Mouse (Mus musculus): ENCODE results near the gene Mrps36. TPM values are rescaled to one million over a fixed set of nuclear protein-coding genes. Genes with fewer than 3 reads are reported as not detected.
A peak's percentile ranks its signal among the peaks of the same experiment; 100 is the strongest.

Gene Mrps36
- polyA plus RNA-seq, 1 experiment: 117 TPM

GRCm38 (mm10) chr13:100775252-100776055, 31.0 kb upstream of the Mrps36 start, which contains the start of gene Cenph:
Cenph (minus strand) TSS chr13:100775899.
- H3K27me3 ChIP-seq (replicated peaks): no peaks in the 10 kb centered on the region
- no peaks in the 10 kb centered on the region for H3K9me3 ChIP-seq
- H3K36me3 ChIP-seq (replicated peaks; ENCODE audit: low read length): peaks cover 42% of the 10 kb centered on the region
- no peak for TF ChIP-seq GATA1 (IDR thresholded peaks at IDR 0.05; ENCODE audit: borderline replicate concordance, low read length)
- peak; percentile 99 for TF ChIP-seq FLI1 (IDR thresholded peaks at IDR 0.05; ENCODE audit: low read length)
- peak within 1 kb of the TSS; percentile 99 for H3K4me3 ChIP-seq (replicated peaks)
- peaks cover 34% of the 10 kb centered on the region for H3K4me1 ChIP-seq

GRCm38 (mm10) chr13:100774704-100775103, 30.2 kb upstream of the Mrps36 start:
- Histone ChIP-seq H3K36me3 (replicated peaks; ENCODE audit: low read length) (peaks cover 43% of the 10 kb centered on the region), H3K4me3 (replicated peaks) (peak overlapping the region; percentile 99), H3K4me1 (peaks cover 34% of the 10 kb centered on the region), H3K9me3 (no peaks in the 10 kb centered on the region), H3K27me3 (replicated peaks) (no peaks in the 10 kb centered on the region)
- TF ChIP-seq FLI1 (IDR thresholded peaks at IDR 0.05; ENCODE audit: low read length) (no peak), GATA1 (IDR thresholded peaks at IDR 0.05; ENCODE audit: borderline replicate concordance, low read length) (no peak)

GRCm38 (mm10) chr13:100755329-100755728, 10.9 kb upstream of the Mrps36 start:
- Histone ChIP-seq H3K36me3 (replicated peaks; ENCODE audit: low read length) (peaks cover 22% of the 10 kb centered on the region), H3K27me3 (replicated peaks) (no peaks in the 10 kb centered on the region)
- TF ChIP-seq FLI1 (IDR thresholded peaks at IDR 0.05; ENCODE audit: low read length) (no peak), GATA1 (IDR thresholded peaks at IDR 0.05; ENCODE audit: borderline replicate concordance, low read length) (no peak)

GRCm38 (mm10) chr13:100754186-100754585, 9.7 kb upstream of the Mrps36 start:
- Histone ChIP-seq H3K4me1 (peaks cover 47% of the 10 kb centered on the region), H3K36me3 (replicated peaks; ENCODE audit: low read length) (peaks cover 11% of the 10 kb centered on the region)
- TF ChIP-seq FLI1 (IDR thresholded peaks at IDR 0.05; ENCODE audit: low read length): no peak
- no peak for TF ChIP-seq GATA1 (IDR thresholded peaks at IDR 0.05; ENCODE audit: borderline replicate concordance, low read length)

More at GRCm38 (mm10) chr13:100755329-100755728, 10.9 kb upstream of the Mrps36 start:
- no peak overlapping the region for H3K4me3 ChIP-seq (replicated peaks)
- H3K9me3 ChIP-seq: peaks cover 6% of the 10 kb centered on the region; the same call in 1 of the 2 replicates
- H3K4me1 ChIP-seq: peaks cover 42% of the 10 kb centered on the region

GRCm38 (mm10) chr13:100753011-100753410, 8.6 kb upstream of the Mrps36 start:
- no peak overlapping the region for H3K4me3 ChIP-seq (replicated peaks)
- peaks cover 47% of the 10 kb centered on the region for H3K4me1 ChIP-seq
- peaks cover 6% of the 10 kb centered on the region; the same call in 1 of the 2 replicates for H3K9me3 ChIP-seq
- no peaks in the 10 kb centered on the region for H3K27me3 ChIP-seq (replicated peaks)
- TF ChIP-seq FLI1 (IDR thresholded peaks at IDR 0.05; ENCODE audit: low read length) (no peak), GATA1 (IDR thresholded peaks at IDR 0.05; ENCODE audit: borderline replicate concordance, low read length) (no peak)
- H3K36me3 ChIP-seq (replicated peaks; ENCODE audit: low read length): peaks cover 4% of the 10 kb centered on the region

More at GRCm38 (mm10) chr13:100754186-100754585, 9.7 kb upstream of the Mrps36 start:
- Histone ChIP-seq H3K9me3 (peaks cover 6% of the 10 kb centered on the region; the same call in 1 of the 2 replicates), H3K27me3 (replicated peaks) (no peaks in the 10 kb centered on the region), H3K4me3 (replicated peaks) (no peak overlapping the region)

GRCm38 (mm10) chr13:100752529-100752928, 8.1 kb upstream of the Mrps36 start:
- H3K27me3 ChIP-seq (replicated peaks): no peaks in the 10 kb centered on the region
- TF ChIP-seq GATA1 (IDR thresholded peaks at IDR 0.05; ENCODE audit: borderline replicate concordance, low read length) (no peak), FLI1 (IDR thresholded peaks at IDR 0.05; ENCODE audit: low read length) (no peak)
- H3K9me3 ChIP-seq: peaks cover 6% of the 10 kb centered on the region; the same call in 1 of the 2 replicates
- H3K4me3 ChIP-seq (replicated peaks): no peak overlapping the region
- H3K36me3 ChIP-seq (replicated peaks; ENCODE audit: low read length): peaks cover 4% of the 10 kb centered on the region
- peaks cover 47% of the 10 kb centered on the region for H3K4me1 ChIP-seq

GRCm38 (mm10) chr13:100751402-100751801, 6.9 kb upstream of the Mrps36 start:
- TF ChIP-seq GATA1 (IDR thresholded peaks at IDR 0.05; ENCODE audit: borderline replicate concordance, low read length) (no peak), FLI1 (IDR thresholded peaks at IDR 0.05; ENCODE audit: low read length) (no peak)
- H3K27me3 ChIP-seq (replicated peaks): no peaks in the 10 kb centered on the region
- H3K4me1 ChIP-seq: peaks cover 51% of the 10 kb centered on the region
- H3K36me3 ChIP-seq (replicated peaks; ENCODE audit: low read length): peaks cover 4% of the 10 kb centered on the region
- no peak overlapping the region for H3K4me3 ChIP-seq (replicated peaks)
- H3K9me3 ChIP-seq: peaks cover 6% of the 10 kb centered on the region; the same call in 1 of the 2 replicates

- Histone ChIP-seq H3K4me1 (peaks cover 45% of the 10 kb centered on the region), H3K36me3 (replicated peaks; ENCODE audit: low read length) (no peaks in the 10 kb centered on the region), H3K27me3 (replicated peaks) (no peaks in the 10 kb centered on the region), H3K4me3 (replicated peaks) (no peak overlapping the region), H3K9me3 (peaks cover under 1% of the 10 kb centered on the region; the same call in 1 of the 2 replicates)
- TF ChIP-seq GATA1 (IDR thresholded peaks at IDR 0.05; ENCODE audit: borderline replicate concordance, low read length) (no peak), FLI1 (IDR thresholded peaks at IDR 0.05; ENCODE audit: low read length) (no peak)
Measured at GRCm38 (mm10) chr13:100750799-100751198, 6.3 kb upstream of the Mrps36 start.

- no peaks in the 10 kb centered on the region for H3K27me3 ChIP-seq (replicated peaks)
- TF ChIP-seq GATA1 (IDR thresholded peaks at IDR 0.05; ENCODE audit: borderline replicate concordance, low read length) (no peak), FLI1 (IDR thresholded peaks at IDR 0.05; ENCODE audit: low read length) (no peak)
- no peak overlapping the region for H3K4me3 ChIP-seq (replicated peaks)
- peaks cover 41% of the 10 kb centered on the region for H3K4me1 ChIP-seq
- H3K36me3 ChIP-seq (replicated peaks; ENCODE audit: low read length): no peaks in the 10 kb centered on the region
- no peaks in the 10 kb centered on the region for H3K9me3 ChIP-seq
Measured at GRCm38 (mm10) chr13:100748638-100749037, 4.2 kb upstream of the Mrps36 start.

- Histone ChIP-seq H3K27me3 (replicated peaks) (no peaks in the 10 kb centered on the region), H3K9me3 (no peaks in the 10 kb centered on the region), H3K4me3 (replicated peaks) (no peak overlapping the region), H3K36me3 (replicated peaks; ENCODE audit: low read length) (peaks cover 5% of the 10 kb centered on the region), H3K4me1 (peaks cover 45% of the 10 kb centered on the region)
- TF ChIP-seq GATA1 (IDR thresholded peaks at IDR 0.05; ENCODE audit: borderline replicate concordance, low read length) (no peak), FLI1 (IDR thresholded peaks at IDR 0.05; ENCODE audit: low read length) (no peak)
Measured at GRCm38 (mm10) chr13:100746090-100746489, 1.6 kb upstream of the Mrps36 start.
